Mouse (Mus musculus): Measurements from ENCODE around the gene Dlg1. TPM values are rescaled to one million over a fixed set of nuclear protein-coding genes. Genes with fewer than 3 reads are reported as not detected.
"Not testable (repeated sequence)": the region's sequence is repeated elsewhere in the genome, so short reads cannot be mapped to it uniquely, and the experiment has no call there.

Dlg1 gene
- polyA plus RNA-seq, 1 experiment, result 23.2 TPM

GRCm38 (mm10) chr16:31707326-31707725 is 44.1 kb downstream of the Dlg1 start:
- H3K4me3 ChIP-seq (ENCODE audit: insufficient read depth, poor library complexity, severe bottlenecking), result no peak overlapping the region
- TF ChIP-seq CEBPB (IDR thresholded peaks at IDR 0.05; ENCODE audit: low read depth) (no peak), MYOG (IDR thresholded peaks at IDR 0.05; ENCODE audit: control insufficient read depth, extremely low read depth, insufficient read length) (no peak), FOSL1 (IDR thresholded peaks at IDR 0.05; ENCODE audit: insufficient read depth, low read length, poor library complexity, severe bottlenecking) (no peak), CTCF (IDR thresholded peaks at IDR 0.05; ENCODE audit: control insufficient read depth, insufficient read depth, insufficient read length) (no peak), MAX (IDR thresholded peaks at IDR 0.05) (no peak), MYOD1 (IDR thresholded peaks at IDR 0.05; ENCODE audit: control insufficient read depth, insufficient read length, low read depth) (no peak), USF1 (IDR thresholded peaks at IDR 0.05; ENCODE audit: low read depth) (no peak)

GRCm38 (mm10) chr16:31722991-31723390 is 59.7 kb downstream of the Dlg1 start:
- Histone ChIP-seq H3K79me3 (ENCODE audit: low read depth) (peaks cover 64% of the 10 kb centered on the region), H3K4me3 (ENCODE audit: insufficient read depth, poor library complexity, severe bottlenecking) (no peak overlapping the region), H3K79me2 (ENCODE audit: control insufficient read depth, insufficient read depth) (peaks cover 99% of the 10 kb centered on the region), H3ac (ENCODE audit: control insufficient read depth, insufficient read length, low read depth) (no peak overlapping the region), H3K36me3 (ENCODE audit: control insufficient read depth, insufficient read depth) (no peaks in the 10 kb centered on the region), H3K27me3 (ENCODE audit: control insufficient read depth, insufficient read depth, insufficient read length) (no peaks in the 10 kb centered on the region)
- TF ChIP-seq CEBPB (IDR thresholded peaks at IDR 0.05; ENCODE audit: low read depth) (no peak), MAX (IDR thresholded peaks at IDR 0.05) (no peak), USF1 (IDR thresholded peaks at IDR 0.05; ENCODE audit: low read depth) (no peak), MYOG (IDR thresholded peaks at IDR 0.05; ENCODE audit: control insufficient read depth, extremely low read depth, insufficient read length) (no peak), CTCF (IDR thresholded peaks at IDR 0.05; ENCODE audit: control insufficient read depth, insufficient read depth, insufficient read length) (no peak), FOSL1 (IDR thresholded peaks at IDR 0.05; ENCODE audit: insufficient read depth, low read length, poor library complexity, severe bottlenecking) (no peak), MYOD1 (IDR thresholded peaks at IDR 0.05; ENCODE audit: control insufficient read depth, insufficient read length, low read depth) (no peak)

More at GRCm38 (mm10) chr16:31707326-31707725, 44.1 kb downstream of the Dlg1 start:
- Histone ChIP-seq H3K79me3 (ENCODE audit: low read depth) (peaks cover 60% of the 10 kb centered on the region), H3ac (ENCODE audit: control insufficient read depth, insufficient read length, low read depth) (no peak overlapping the region), H3K36me3 (ENCODE audit: control insufficient read depth, insufficient read depth) (no peaks in the 10 kb centered on the region), H3K79me2 (ENCODE audit: control insufficient read depth, insufficient read depth) (peaks cover 98% of the 10 kb centered on the region), H3K27me3 (ENCODE audit: control insufficient read depth, insufficient read depth, insufficient read length) (no peaks in the 10 kb centered on the region)

GRCm38 (mm10) chr16:31724121-31724520 is 60.9 kb downstream of the Dlg1 start:
- TF ChIP-seq MYOD1 (IDR thresholded peaks at IDR 0.05; ENCODE audit: control insufficient read depth, insufficient read length, low read depth) (no peak), MYOG (IDR thresholded peaks at IDR 0.05; ENCODE audit: control insufficient read depth, extremely low read depth, insufficient read length) (no peak), FOSL1 (IDR thresholded peaks at IDR 0.05; ENCODE audit: insufficient read depth, low read length, poor library complexity, severe bottlenecking) (no peak), MAX (IDR thresholded peaks at IDR 0.05) (no peak), CTCF (IDR thresholded peaks at IDR 0.05; ENCODE audit: control insufficient read depth, insufficient read depth, insufficient read length) (no peak), USF1 (IDR thresholded peaks at IDR 0.05; ENCODE audit: low read depth) (no peak), CEBPB (IDR thresholded peaks at IDR 0.05; ENCODE audit: low read depth) (no peak)
- no peaks in the 10 kb centered on the region for H3K36me3 ChIP-seq (ENCODE audit: control insufficient read depth, insufficient read depth)
- no peak overlapping the region for H3ac ChIP-seq (ENCODE audit: control insufficient read depth, insufficient read length, low read depth)
- no peak overlapping the region for H3K4me3 ChIP-seq (ENCODE audit: insufficient read depth, poor library complexity, severe bottlenecking)
- peaks cover 55% of the 10 kb centered on the region for H3K79me3 ChIP-seq (ENCODE audit: low read depth)
- peaks cover 99% of the 10 kb centered on the region for H3K79me2 ChIP-seq (ENCODE audit: control insufficient read depth, insufficient read depth)
- H3K27me3 ChIP-seq (ENCODE audit: control insufficient read depth, insufficient read depth, insufficient read length), result no peaks in the 10 kb centered on the region

GRCm38 (mm10) chr16:31724818-31725217 is 61.6 kb downstream of the Dlg1 start:
- no peak for TF ChIP-seq MYOD1 (IDR thresholded peaks at IDR 0.05; ENCODE audit: control insufficient read depth, insufficient read length, low read depth)
- Histone ChIP-seq H3K4me3 (ENCODE audit: insufficient read depth, poor library complexity, severe bottlenecking) (no peak overlapping the region), H3ac (ENCODE audit: control insufficient read depth, insufficient read length, low read depth) (no peak overlapping the region), H3K27me3 (ENCODE audit: control insufficient read depth, insufficient read depth, insufficient read length) (no peaks in the 10 kb centered on the region), H3K79me3 (ENCODE audit: low read depth) (peaks cover 48% of the 10 kb centered on the region), H3K36me3 (ENCODE audit: control insufficient read depth, insufficient read depth) (no peaks in the 10 kb centered on the region), H3K79me2 (ENCODE audit: control insufficient read depth, insufficient read depth) (peaks cover 99% of the 10 kb centered on the region)

DNA sequence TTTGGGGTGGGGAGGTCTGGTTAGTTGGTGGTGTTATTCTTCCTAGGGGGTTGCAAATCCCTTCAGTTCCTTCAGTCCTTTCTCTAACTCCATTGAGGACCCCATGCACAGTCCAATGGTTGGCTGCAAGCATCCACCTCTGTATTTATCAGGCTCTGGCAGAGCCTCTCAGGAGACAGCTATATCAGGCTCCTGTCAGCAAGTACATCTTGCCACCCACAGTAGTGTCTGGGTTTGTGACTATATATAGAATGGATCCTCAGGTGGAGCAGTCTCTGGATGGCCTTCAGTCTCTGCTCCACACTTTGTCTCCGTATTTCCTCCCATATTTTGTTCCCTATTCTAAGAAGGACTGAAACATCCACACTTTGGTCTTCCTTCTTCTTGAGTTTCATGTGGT is 67.7 kb downstream of the Dlg1 start:
- H3K79me3 ChIP-seq (ENCODE audit: low read depth), result peaks cover 72% of the 10 kb centered on the region
- not testable (repeated sequence) for H3ac ChIP-seq (ENCODE audit: control insufficient read depth, insufficient read length, low read depth); H3K27me3 ChIP-seq (ENCODE audit: control insufficient read depth, insufficient read depth, insufficient read length); H3K4me3 ChIP-seq (ENCODE audit: insufficient read depth, poor library complexity, severe bottlenecking); H3K36me3 ChIP-seq (ENCODE audit: control insufficient read depth, insufficient read depth)
- peaks cover 99% of the 10 kb centered on the region for H3K79me2 ChIP-seq (ENCODE audit: control insufficient read depth, insufficient read depth)

GRCm38 (mm10) chr16:31737081-31737480 is 73.8 kb downstream of the Dlg1 start:
- no peak overlapping the region for H3ac ChIP-seq (ENCODE audit: control insufficient read depth, insufficient read length, low read depth)
- H3K36me3 ChIP-seq (ENCODE audit: control insufficient read depth, insufficient read depth), result no peaks in the 10 kb centered on the region
- no peaks in the 10 kb centered on the region for H3K27me3 ChIP-seq (ENCODE audit: control insufficient read depth, insufficient read depth, insufficient read length)
- TF ChIP-seq CEBPB (IDR thresholded peaks at IDR 0.05; ENCODE audit: low read depth) (no peak), MAX (IDR thresholded peaks at IDR 0.05) (no peak), MYOD1 (IDR thresholded peaks at IDR 0.05; ENCODE audit: control insufficient read depth, insufficient read length, low read depth) (no peak), FOSL1 (IDR thresholded peaks at IDR 0.05; ENCODE audit: insufficient read depth, low read length, poor library complexity, severe bottlenecking) (no peak), USF1 (IDR thresholded peaks at IDR 0.05; ENCODE audit: low read depth) (no peak)
- H3K79me2 ChIP-seq (ENCODE audit: control insufficient read depth, insufficient read depth), result peaks cover 64% of the 10 kb centered on the region
- H3K4me3 ChIP-seq (ENCODE audit: insufficient read depth, poor library complexity, severe bottlenecking), result no peak overlapping the region
- peaks cover 56% of the 10 kb centered on the region for H3K79me3 ChIP-seq (ENCODE audit: low read depth)

Data from C2C12 (cell line).